Mouse (Mus musculus): ENCODE measurements at regions not wholly inside any gene's neighbourhood (a gene's known extent, or its start where the extent isn't known, plus 50 kb on each side); places are given as distances from the start of the nearest gene placed in this dataset.

DNA sequence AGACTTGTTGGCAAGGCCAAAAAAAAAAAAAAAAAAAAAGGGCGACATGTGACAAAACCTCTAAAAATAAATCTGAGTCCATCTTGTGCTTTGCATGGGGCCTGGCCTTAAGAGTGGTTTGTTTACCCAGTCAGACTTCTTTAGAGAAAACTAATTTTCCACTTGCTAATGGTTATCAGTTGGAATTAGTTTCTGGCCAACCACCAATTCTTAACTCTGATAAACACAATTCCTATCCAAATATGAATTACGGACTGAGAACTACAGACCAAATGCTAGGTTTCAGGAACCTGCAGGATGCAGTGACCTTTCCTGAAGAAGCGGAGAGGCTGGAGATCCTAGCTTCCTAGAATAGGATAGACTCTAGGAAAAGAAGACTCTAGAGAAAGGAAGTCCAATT lies 79.4 kb downstream of the Thnsl1 start:
- 75% methylated on average over 3 of the region's 3 CpGs for WGBS

DNA sequence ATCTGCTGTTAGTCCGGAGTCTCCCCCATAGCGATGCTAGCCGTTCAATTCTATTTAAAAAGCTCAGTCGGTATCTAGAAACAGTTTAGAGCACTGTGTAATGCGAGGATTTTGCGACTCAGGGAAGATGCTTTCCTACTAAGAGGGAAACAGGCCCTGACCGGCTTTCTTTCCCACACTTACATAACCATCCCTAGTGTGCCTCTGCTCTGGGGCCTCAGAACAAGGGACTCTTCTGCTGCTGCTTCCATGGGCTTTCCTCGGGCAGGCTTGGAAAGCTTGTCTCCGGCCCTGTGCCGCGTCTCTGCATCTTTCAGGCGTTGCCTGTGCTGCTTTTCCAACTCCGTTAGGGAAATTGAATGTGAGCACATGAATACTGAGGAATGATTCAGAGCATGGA lies 79.6 kb upstream of the Gpr158 start:
- no peaks in the 10 kb centered on the region for H3K4me1 ChIP-seq (ENCODE audit: insufficient read depth, low read depth, low read length)
- WGBS, result 82% methylated on average over 13 of the region's 13 CpGs
- no peak overlapping the region for H3K4me2 ChIP-seq (replicated peaks; ENCODE audit: low read depth, low read length)
- H3K36me3 ChIP-seq (ENCODE audit: insufficient read depth, low read length), result no peaks in the 10 kb centered on the region
- ATAC-seq (no peak), DNase-seq (ENCODE audit: low spot score) (no peak)
- TF ChIP-seq EP300 (IDR thresholded peaks at IDR 0.05), result no peak
- TF ChIP-seq CTCF (IDR thresholded peaks at IDR 0.05), result no peak
- H3K9ac ChIP-seq (replicated peaks; ENCODE audit: low read depth), result no peak overlapping the region
- no peaks in the 10 kb centered on the region for H3K9me3 ChIP-seq (ENCODE audit: low read length)
- no peak overlapping the region for H3K4me3 ChIP-seq (ENCODE audit: low read depth, low read length)
- no peaks in the 10 kb centered on the region for H3K27me3 ChIP-seq (replicated peaks; ENCODE audit: insufficient read depth, low read length)
- H3K27ac ChIP-seq (ENCODE audit: low read length), result no peak overlapping the region

More for the DNA sequence above, 79.4 kb downstream of the Thnsl1 start:
- DNase-seq (ENCODE audit: low spot score) (no peak), ATAC-seq (no peak)
- TF ChIP-seq EP300 (IDR thresholded peaks at IDR 0.05) (no peak), CTCF (IDR thresholded peaks at IDR 0.05) (no peak)
- Histone ChIP-seq H3K36me3 (ENCODE audit: insufficient read depth, low read length) (no peaks in the 10 kb centered on the region), H3K9me3 (ENCODE audit: low read length) (no peaks in the 10 kb centered on the region), H3K4me2 (replicated peaks; ENCODE audit: low read depth, low read length) (no peak overlapping the region), H3K4me1 (ENCODE audit: insufficient read depth, low read depth, low read length) (no peaks in the 10 kb centered on the region), H3K27me3 (replicated peaks; ENCODE audit: insufficient read depth, low read length) (no peaks in the 10 kb centered on the region), H3K27ac (ENCODE audit: low read length) (no peak overlapping the region), H3K9ac (replicated peaks; ENCODE audit: low read depth) (no peak overlapping the region), H3K4me3 (ENCODE audit: low read depth, low read length) (no peak overlapping the region)

DNA sequence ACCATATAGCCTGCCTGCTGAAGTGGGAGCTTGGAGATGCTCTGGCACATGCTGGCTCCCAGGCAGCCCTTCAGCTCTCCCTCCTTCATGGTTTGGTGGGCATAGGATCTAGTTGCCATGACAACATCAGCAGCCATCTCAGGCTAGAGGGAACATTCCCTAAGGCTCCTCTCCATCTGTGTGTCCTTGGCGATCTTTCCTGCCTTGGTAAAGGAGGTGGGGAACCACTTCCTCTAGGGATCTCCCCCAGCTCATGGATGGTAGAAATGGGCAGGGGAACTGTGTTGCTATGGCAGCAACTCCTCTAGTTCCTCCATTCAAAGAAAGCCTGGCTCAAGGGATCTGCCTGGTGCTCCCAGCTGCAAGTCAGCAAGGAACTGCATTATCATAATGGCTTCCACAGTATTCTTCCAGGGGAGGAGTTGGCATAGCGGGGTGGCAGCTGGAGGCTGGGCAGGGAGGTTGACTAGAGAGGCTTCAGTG lies 74.6 kb upstream of the Gpr158 start:
- no peak overlapping the region for H3K4me3 ChIP-seq (ENCODE audit: low read depth, low read length)
- H3K9ac ChIP-seq (replicated peaks; ENCODE audit: low read depth), result no peak overlapping the region
- no peak overlapping the region for H3K27ac ChIP-seq (ENCODE audit: low read length)
- H3K4me1 ChIP-seq (ENCODE audit: insufficient read depth, low read depth, low read length), result no peaks in the 10 kb centered on the region
- no peak overlapping the region for H3K4me2 ChIP-seq (replicated peaks; ENCODE audit: low read depth, low read length)
- no peaks in the 10 kb centered on the region for H3K36me3 ChIP-seq (ENCODE audit: insufficient read depth, low read length)
- WGBS, result 47% methylated on average over 2 of the region's 2 CpGs
- no peak for TF ChIP-seq CTCF (IDR thresholded peaks at IDR 0.05)
- TF ChIP-seq EP300 (IDR thresholded peaks at IDR 0.05), result no peak
- DNase-seq (ENCODE audit: low spot score), result no peak
- H3K27me3 ChIP-seq (replicated peaks; ENCODE audit: insufficient read depth, low read length), result no peaks in the 10 kb centered on the region
- H3K9me3 ChIP-seq (ENCODE audit: low read length), result no peaks in the 10 kb centered on the region
- no peak for ATAC-seq

DNA sequence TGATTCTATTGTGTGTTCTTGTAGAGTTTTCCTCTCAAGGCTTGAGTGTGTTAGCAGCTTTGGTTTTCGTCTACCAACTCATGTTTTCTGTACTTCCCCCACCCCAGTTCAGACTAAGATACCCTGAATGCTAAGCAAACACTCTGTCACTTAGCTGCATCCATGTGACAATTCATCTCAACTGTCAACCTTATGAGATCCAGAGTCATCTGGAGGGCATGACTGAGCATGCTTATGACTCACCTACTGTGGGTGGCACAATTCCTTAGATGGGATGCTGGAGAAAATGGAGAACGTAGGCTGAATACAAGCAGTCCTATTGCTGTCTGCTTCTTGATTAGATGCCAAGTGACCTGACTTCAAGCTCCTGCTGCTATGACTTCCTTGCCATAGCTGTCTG lies 73.3 kb upstream of the Gpr158 start:
- no peak for DNase-seq (ENCODE audit: low spot score)
- Histone ChIP-seq H3K4me3 (ENCODE audit: low read depth, low read length) (no peak overlapping the region), H3K4me2 (replicated peaks; ENCODE audit: low read depth, low read length) (no peak overlapping the region), H3K36me3 (ENCODE audit: insufficient read depth, low read length) (no peaks in the 10 kb centered on the region), H3K4me1 (ENCODE audit: insufficient read depth, low read depth, low read length) (no peaks in the 10 kb centered on the region), H3K27ac (ENCODE audit: low read length) (no peak overlapping the region), H3K9ac (replicated peaks; ENCODE audit: low read depth) (no peak overlapping the region), H3K27me3 (replicated peaks; ENCODE audit: insufficient read depth, low read length) (no peaks in the 10 kb centered on the region), H3K9me3 (ENCODE audit: low read length) (no peaks in the 10 kb centered on the region)
- 52% methylated on average over 2 of the region's 2 CpGs for WGBS
- no peak for TF ChIP-seq EP300 (IDR thresholded peaks at IDR 0.05)
- TF ChIP-seq CTCF (IDR thresholded peaks at IDR 0.05), result no peak
- ATAC-seq, result no peak

DNA sequence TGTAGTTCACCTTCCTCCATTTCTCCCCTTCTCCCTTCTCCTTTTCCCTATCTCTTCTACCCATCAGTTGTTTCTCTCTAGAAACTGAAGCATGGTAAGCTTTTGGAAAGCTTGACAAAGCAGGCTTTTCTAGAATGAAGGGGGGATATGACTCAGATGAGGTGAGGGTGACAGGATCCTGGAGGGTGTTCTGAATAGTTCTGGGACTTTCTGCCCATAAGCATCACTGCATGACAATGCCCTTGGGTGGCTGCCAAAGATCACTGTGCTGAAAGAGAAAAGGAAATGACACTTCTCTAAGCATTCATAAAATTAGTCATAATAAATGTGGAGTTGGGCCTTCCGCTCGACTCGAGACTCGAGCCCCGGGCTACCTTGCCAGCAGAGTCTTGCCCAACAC lies 67.7 kb upstream of the Gpr158 start:
- WGBS, result 47% methylated on average over 5 of the region's 5 CpGs
- H3K4me3 ChIP-seq (ENCODE audit: low read depth, low read length), result no peak overlapping the region
- H3K27me3 ChIP-seq (replicated peaks; ENCODE audit: insufficient read depth, low read length), result no peaks in the 10 kb centered on the region
- no peak overlapping the region for H3K4me2 ChIP-seq (replicated peaks; ENCODE audit: low read depth, low read length)
- no peaks in the 10 kb centered on the region for H3K4me1 ChIP-seq (ENCODE audit: insufficient read depth, low read depth, low read length)
- ATAC-seq (peak; percentile 63), DNase-seq (ENCODE audit: low spot score) (peak; percentile 72)
- no peaks in the 10 kb centered on the region for H3K36me3 ChIP-seq (ENCODE audit: insufficient read depth, low read length)
- no peak for TF ChIP-seq EP300 (IDR thresholded peaks at IDR 0.05)
- no peak for TF ChIP-seq CTCF (IDR thresholded peaks at IDR 0.05)
- H3K9ac ChIP-seq (replicated peaks; ENCODE audit: low read depth), result no peak overlapping the region
- H3K9me3 ChIP-seq (ENCODE audit: low read length), result no peaks in the 10 kb centered on the region
- no peak overlapping the region for H3K27ac ChIP-seq (ENCODE audit: low read length)

Data from lung, postnatal 0 days (tissue).